ENCODE assay signal across 7 mouse cellular contexts in genomic region chr14:61650291-61650960, GRCm38 (mm10). TPM values are rescaled to one million over a fixed set of nuclear protein-coding genes. Genes with fewer than 3 reads are reported as not detected.
DNase-seq lines count a peak whose midpoint lies in the region; ATAC-seq and TF ChIP-seq lines count a peak whose summit lies in the region.

No protein-coding gene starts in this region.

- H3K4me1 ChIP-seq in MEL (ENCODE audit: control insufficient read depth in 1 of 2, insufficient read depth in 2 of 2, low read length in 2 of 2), result peaks cover 8 to 17% of the 10 kb centered on the region in 2 experiments
- peaks cover 11% of the 10 kb centered on the region for H3K4me1 ChIP-seq in heart, embryonic 15.5 days (replicated peaks)
- peaks cover 55% of the 10 kb centered on the region for H3K4me1 ChIP-seq in liver, embryonic 13.5 days (replicated peaks)

- H3K79me2 ChIP-seq in MEL (ENCODE audit: control insufficient read depth, insufficient read depth, low read length, poor library complexity), result peaks cover 26% of the 10 kb centered on the region

- H3K4me2 ChIP-seq in heart, embryonic 15.5 days, result 0 out of 2 replicates have a peak overlapping the region, but pooled peaks have one; percentile 1
- H3K4me2 ChIP-seq in liver, embryonic 13.5 days, result peak overlapping the region; percentile 87

- peak; percentile 34 to 53 for DNase-seq in left cerebral cortex, adult 18-20 months (ENCODE audit: low spot score in 2 of 2)
- DNase-seq in left cerebral cortex, adult 8-10 months (ENCODE audit: low spot score in 2 of 2), result no peak
- DNase-seq in MEL (ENCODE audit: low read depth, low spot score), result peak; percentile 75
- peak; percentile 80 for DNase-seq in brain, adult 2 months (ENCODE audit: low read depth, low spot score)
- no peak for DNase-seq in liver, embryonic 13.5 days
- DNase-seq in right cerebral cortex, postnatal 4 days, result peak; percentile 52

- no peak for TF ChIP-seq EP300 in MEL (IDR thresholded peaks at IDR 0.05; ENCODE audit: low read depth in 1 of 2, low read length in 2 of 2)

- H3K4me3 ChIP-seq in MEL (ENCODE audit: control insufficient read depth in 1 of 2, insufficient read depth in 1 of 2, low read depth in 2 of 2, low read length in 2 of 2), result peak overlapping the region; percentile 18 to 44; a peak in 3 of 4 replicates
- no peak overlapping the region for H3K4me3 ChIP-seq in heart, embryonic 15.5 days
- H3K4me3 ChIP-seq in liver, embryonic 13.5 days (replicated peaks), result peak overlapping the region; percentile 99

- TF ChIP-seq POLR2A in MEL (IDR thresholded peaks at IDR 0.05; ENCODE audit: control insufficient read depth in 1 of 2, insufficient read depth in 1 of 2, low read depth in 1 of 2, low read length in 2 of 2, poor library complexity in 1 of 2), result no peak

- H3K9me3 ChIP-seq in MEL (replicated peaks; ENCODE audit: insufficient read depth, low read length), result no peaks in the 10 kb centered on the region
- H3K9me3 ChIP-seq in heart, embryonic 15.5 days (replicated peaks), result no peaks in the 10 kb centered on the region
- H3K9me3 ChIP-seq in liver, embryonic 13.5 days (replicated peaks), result no peaks in the 10 kb centered on the region

- WGBS in heart, embryonic 15.5 days, result 34% methylated on average over 9 of the region's 9 CpGs
- 30% methylated on average over 9 of the region's 9 CpGs for WGBS in liver, embryonic 13.5 days (ENCODE audit: insufficient replicate concordance)

- ATAC-seq in heart, embryonic 15.5 days (replicated peaks; ENCODE audit: insufficient number of reproducible peaks, insufficient read depth, low FRiP score, low read depth), result no peak
- no peak for ATAC-seq in liver, embryonic 13.5 days (ENCODE audit: low read depth)

- H3K9ac ChIP-seq in MEL (ENCODE audit: control insufficient read depth, low read depth, low read length, poor library complexity, severe bottlenecking), result peak overlapping the region; percentile 82
- no peak overlapping the region for H3K9ac ChIP-seq in heart, embryonic 15.5 days
- H3K9ac ChIP-seq in liver, embryonic 13.5 days, result peak overlapping the region; percentile 100

- peak; percentile 66 for TF ChIP-seq RAD21 in MEL (IDR thresholded peaks at IDR 0.05; ENCODE audit: low read depth, low read length)

- no peaks in the 10 kb centered on the region for H3K27me3 ChIP-seq in MEL (ENCODE audit: control insufficient read depth in 1 of 2, insufficient read depth in 2 of 2, low read length in 2 of 2)
- no peaks in the 10 kb centered on the region for H3K27me3 ChIP-seq in heart, embryonic 15.5 days
- H3K27me3 ChIP-seq in liver, embryonic 13.5 days, result no peaks in the 10 kb centered on the region

- TF ChIP-seq CTCF in MEL (IDR thresholded peaks at IDR 0.05 in 2 of 3, conservative IDR thresholded peaks at IDR 0.05 in 1 of 3; ENCODE audit: control insufficient read depth in 1 of 3, insufficient read depth in 1 of 3, low read depth in 2 of 3, low read length in 3 of 3, poor library complexity in 1 of 3, severe bottlenecking in 1 of 3), result peak; percentile 20 to 63 (median 39); a peak in 4 of 6 replicates

- H3K27ac ChIP-seq in MEL (ENCODE audit: control insufficient read depth, low read depth, low read length), result peak overlapping the region; percentile 79
- H3K27ac ChIP-seq in heart, embryonic 15.5 days, result no peak overlapping the region
- H3K27ac ChIP-seq in liver, embryonic 13.5 days, result peak overlapping the region; percentile 96

- peaks cover under 1 to 33% of the 10 kb centered on the region in 2 experiments; a peak in 3 of 4 replicates for H3K36me3 ChIP-seq in MEL (ENCODE audit: control insufficient read depth in 1 of 2, insufficient read depth in 2 of 2, low read length in 2 of 2)
- no peaks in the 10 kb centered on the region for H3K36me3 ChIP-seq in heart, embryonic 15.5 days
- no peaks in the 10 kb centered on the region for H3K36me3 ChIP-seq in liver, embryonic 13.5 days

TF ChIP-seq in MEL, 35 proteins besides CTCF, POLR2A, EP300 and RAD21:
- TF ChIP-seq SMC3 (IDR thresholded peaks at IDR 0.05; ENCODE audit: low read depth, low read length), result peak; percentile 67
- peak; percentile 41; the same call in 1 of the 2 replicates for TF ChIP-seq RCOR1 (IDR thresholded peaks at IDR 0.05; ENCODE audit: low read depth, low read length)
- peak; percentile 62; the same call in 1 of the 2 replicates for TF ChIP-seq SIN3A (IDR thresholded peaks at IDR 0.05; ENCODE audit: low read length)
- 0 out of 2 replicates have a peak, but pooled peaks have one; percentile 22 for TF ChIP-seq CHD1 (IDR thresholded peaks at IDR 0.05; ENCODE audit: low read depth, low read length)
- TF ChIP-seq TAL1 (IDR thresholded peaks at IDR 0.05; ENCODE audit: low read length), result no peak
- TF ChIP-seq USF1 (IDR thresholded peaks at IDR 0.05; ENCODE audit: low read depth, low read length), result no peak
- TF ChIP-seq ZNF384 (IDR thresholded peaks at IDR 0.05; ENCODE audit: low read depth, low read length), result peak; percentile 91
- peak; percentile 64 for TF ChIP-seq ZC3H11A (IDR thresholded peaks at IDR 0.05; ENCODE audit: low read depth, low read length)
- TF ChIP-seq GATA1 (IDR thresholded peaks at IDR 0.05; ENCODE audit: low read depth, low read length), result peak; percentile 29; the same call in 1 of the 2 replicates
- 0 out of 2 replicates have a peak, but pooled peaks have one; percentile 0 for TF ChIP-seq BHLHE40 (IDR thresholded peaks at IDR 0.05; ENCODE audit: borderline replicate concordance, low read depth, low read length)

RNA-seq across cellular contexts. Expression of gene Kcnrg, which starts 43.2 kb away (rescaled TPM):
- total RNA-seq in left cerebral cortex, adult 18-20 months (2021), result under 1 TPM; 0.74 to 0.77 TPM
- 1 to 10 TPM in 1 of 4 experiments, under 1 TPM in 3; 0.42 to 1.2 (median 0.72) TPM for total RNA-seq in left cerebral cortex, adult 8-10 months (2022)
- total RNA-seq in MEL (2012; rRNA removed), result 0.04 TPM in 1 of 2 replicates, not detected in the other
- under 1 TPM in 1 of 2 experiments, not detected in 1; 0.15 TPM for polyA plus RNA-seq in MEL (2012; ENCODE audit: insufficient read depth in 1 of 2, insufficient read length in 2 of 2, low read depth in 1 of 2, low replicate concordance in 2 of 2, missing spikeins in 1 of 2)
- 0.28 and 0.47 TPM in 2 replicates for polyA plus RNA-seq in heart, embryonic 15.5 days (2015; fragmentation: Nextera tagmentation; extraction: Ambion mirVana)
- polyA plus RNA-seq in liver, embryonic 13.5 days (2015; fragmentation: Nextera tagmentation; extraction: Ambion mirVana), result 0.07 and 0.23 TPM in 2 replicates

RNA-seq across cellular contexts. Expression of gene Trim13, which starts 52.4 kb away (rescaled TPM):
- total RNA-seq in left cerebral cortex, adult 18-20 months (2021), result 10 to 100 TPM in 1 of 2 experiments, 1 to 10 TPM in 1; 9.4 to 11.5 TPM
- 10 to 100 TPM; 13.6 to 15.4 (median 14.6) TPM for total RNA-seq in left cerebral cortex, adult 8-10 months (2022)
- 5.4 and 5.9 TPM in 2 replicates for total RNA-seq in MEL (2012; rRNA removed)
- 1 to 10 TPM in 1 of 2 experiments, not detected in 1; 4.8 TPM for polyA plus RNA-seq in MEL (2012; ENCODE audit: insufficient read depth in 1 of 2, insufficient read length in 2 of 2, low read depth in 1 of 2, low replicate concordance in 2 of 2, missing spikeins in 1 of 2)
- 12.7 and 14.1 TPM in 2 replicates for polyA plus RNA-seq in heart, embryonic 15.5 days (2015; fragmentation: Nextera tagmentation; extraction: Ambion mirVana)
- polyA plus RNA-seq in liver, embryonic 13.5 days (2015; fragmentation: Nextera tagmentation; extraction: Ambion mirVana), result 6.8 and 7.0 TPM in 2 replicates

Comparison
In these comparisons a context has a peak if more than half of its experiments do, and no peak if none do; other contexts are left out.
1. DNase-seq: peak in left cerebral cortex, adult 18-20 months (2 of 2), MEL (single experiment), brain, adult 2 months (single experiment) and right cerebral cortex, postnatal 4 days (single experiment); none in left cerebral cortex, adult 8-10 months (0 of 2) and liver, embryonic 13.5 days (single experiment).